15 mouse cellular contexts compared by ENCODE assay signal in genomic region chr10:39505621-39506020, GRCm38 (mm10).
DNase-seq lines count a peak whose midpoint lies in the region; ATAC-seq and TF ChIP-seq lines count a peak whose summit lies in the region.
"Had no signal": no experiment of that assay in that cellular context is flagged by ENCODE, and none has a peak within 500 bp of the region (broad histone marks: within the 10 kb centered on the region; RNA-seq: fewer than 3 reads in every experiment).

No protein-coding gene starts in this region.

- H3K9me3 ChIP-seq in midbrain, embryonic 10.5 days (replicated peaks): no peaks in the 10 kb centered on the region
- no peaks in the 10 kb centered on the region for H3K9me3 ChIP-seq in midbrain, embryonic 11.5 days (ENCODE audit: control insufficient read depth, low read length)
- no peaks in the 10 kb centered on the region for H3K9me3 ChIP-seq in hindbrain, embryonic 16.5 days (ENCODE audit: control insufficient read depth, low read length)

- H3K4me1 ChIP-seq in midbrain, embryonic 10.5 days: peaks cover 51% of the 10 kb centered on the region
- H3K4me1 ChIP-seq in midbrain, embryonic 11.5 days (ENCODE audit: control insufficient read depth, insufficient read depth, low read length): peaks cover 19% of the 10 kb centered on the region
- peaks cover 71% of the 10 kb centered on the region for H3K4me1 ChIP-seq in hindbrain, embryonic 16.5 days (ENCODE audit: control insufficient read depth, insufficient read depth, low read depth, low read length)
- peaks cover 56% of the 10 kb centered on the region for H3K4me1 ChIP-seq in olfactory bulb, adult 2 months (ENCODE audit: control insufficient read depth, insufficient read depth, low read length)

- no peak for ATAC-seq in midbrain, embryonic 11.5 days (ENCODE audit: low FRiP score)
- no peak for ATAC-seq in hindbrain, embryonic 16.5 days

- WGBS in midbrain, embryonic 10.5 days: 83% methylated on average over 7 of the region's 7 CpGs
- 76% methylated on average over 7 of the region's 7 CpGs for WGBS in midbrain, embryonic 11.5 days
- WGBS in hindbrain, embryonic 16.5 days: 60% methylated on average over 7 of the region's 7 CpGs
- WGBS in olfactory bulb, adult 2 months: 16% methylated on average over 7 of the region's 7 CpGs

- H3K4me2 ChIP-seq in midbrain, embryonic 11.5 days: no peak overlapping the region
- H3K4me2 ChIP-seq in hindbrain, embryonic 16.5 days (ENCODE audit: low read length): no peak overlapping the region; the same call in 1 of the 2 replicates

- H3K9ac ChIP-seq in midbrain, embryonic 11.5 days (ENCODE audit: low read length): no peak overlapping the region
- no peak overlapping the region for H3K9ac ChIP-seq in hindbrain, embryonic 16.5 days (ENCODE audit: low read depth, low read length)
- H3K9ac ChIP-seq: liver, embryonic 14.5 days had no signal

- no peak for TF ChIP-seq POLR2A in brain, embryonic 14.5 days (IDR thresholded peaks at IDR 0.05; ENCODE audit: borderline replicate concordance, extremely low read depth, insufficient read depth, insufficient read length, poor library complexity, severe bottlenecking)
- TF ChIP-seq POLR2A in olfactory bulb, adult 2 months (IDR thresholded peaks at IDR 0.05; ENCODE audit: insufficient read depth, low read depth, low read length): no peak

- no peak overlapping the region for H3K4me3 ChIP-seq in midbrain, embryonic 10.5 days
- no peak overlapping the region for H3K4me3 ChIP-seq in midbrain, embryonic 11.5 days (ENCODE audit: low read depth, low read length)
- no peak overlapping the region for H3K4me3 ChIP-seq in hindbrain, embryonic 16.5 days (ENCODE audit: low read length)
- H3K4me3 ChIP-seq in olfactory bulb, adult 2 months (ENCODE audit: insufficient read depth, low read depth, low read length): no peak overlapping the region
- H3K4me3 ChIP-seq: heart, adult 2 months had no signal

- no peak for DNase-seq in midbrain, embryonic 10.5 days (ENCODE audit: low spot score)
- no peak for DNase-seq in midbrain, embryonic 11.5 days (ENCODE audit: low spot score, missing footprints)
- peak; percentile 48 for DNase-seq in brain, embryonic 14.5 days (ENCODE audit: low read depth)
- no peak for DNase-seq in adrenal gland, postnatal 36 days
- no peak for DNase-seq in layer of hippocampus, adult 11-12 months (ENCODE audit: low spot score)
- DNase-seq in right cerebral cortex, postnatal 36 days (ENCODE audit: low spot score in 2 of 2): no peak
- DNase-seq: adrenal gland, postnatal 10 days; heart, adult 2 months; kidney, adult 2 months; layer of hippocampus, adult 9-11 months; right cerebral cortex, adult 18-20 months; thymus, postnatal 36 days had no signal

- 0 out of 2 replicates have a peak overlapping the region, but pooled peaks have one; percentile 38 for H3K27ac ChIP-seq in midbrain, embryonic 10.5 days (replicated peaks)
- H3K27ac ChIP-seq in midbrain, embryonic 11.5 days (ENCODE audit: low read depth, low read length): no peak overlapping the region
- H3K27ac ChIP-seq in hindbrain, embryonic 16.5 days (ENCODE audit: low read depth, low read length): peak overlapping the region; percentile 76
- peak overlapping the region; percentile 98 for H3K27ac ChIP-seq in olfactory bulb, adult 2 months (ENCODE audit: insufficient read depth, low read depth, low read length)
- H3K27ac ChIP-seq: liver, embryonic 14.5 days had no signal

- TF ChIP-seq CTCF in brain, embryonic 14.5 days (IDR thresholded peaks at IDR 0.05; ENCODE audit: borderline replicate concordance, extremely low read depth, insufficient read depth, insufficient read length): no peak
- TF ChIP-seq CTCF in olfactory bulb, adult 2 months (IDR thresholded peaks at IDR 0.05; ENCODE audit: insufficient read depth, low read depth, low read length): no peak

- H3K36me3 ChIP-seq in midbrain, embryonic 10.5 days: no peaks in the 10 kb centered on the region
- H3K36me3 ChIP-seq in midbrain, embryonic 11.5 days (ENCODE audit: control insufficient read depth, insufficient read depth, low read length): no peaks in the 10 kb centered on the region
- no peaks in the 10 kb centered on the region for H3K36me3 ChIP-seq in hindbrain, embryonic 16.5 days (ENCODE audit: control insufficient read depth, insufficient read depth, low read length)

- H3K27me3 ChIP-seq in midbrain, embryonic 10.5 days (ENCODE audit: low read depth, poor library complexity, severe bottlenecking): no peaks in the 10 kb centered on the region
- H3K27me3 ChIP-seq in midbrain, embryonic 11.5 days (ENCODE audit: control insufficient read depth, insufficient read depth, low read length): no peaks in the 10 kb centered on the region
- no peaks in the 10 kb centered on the region for H3K27me3 ChIP-seq in hindbrain, embryonic 16.5 days (replicated peaks; ENCODE audit: control insufficient read depth, insufficient read depth, low read length)
